Mouse (Mus musculus): ENCODE data around the gene Herc2. TPM values are rescaled to one million over a fixed set of nuclear protein-coding genes. Genes with fewer than 3 reads are reported as not detected.

Herc2 gene
- polyA plus RNA-seq, 1 experiment from 2014 or later = 19.9 TPM

- Histone ChIP-seq H3K36me3 (peaks cover 75% of the 10 kb centered on the region), H3K4me1 (no peaks in the 10 kb centered on the region), H3K4me3 (no peak overlapping the region), H3K27me3 (ENCODE audit: low read depth, poor library complexity, severe bottlenecking) (no peaks in the 10 kb centered on the region), H3K27ac (replicated peaks) (no peak overlapping the region), H3K9me3 (replicated peaks) (no peaks in the 10 kb centered on the region)
- WGBS = 93% methylated on average over 5 of the region's 5 CpGs
- no peak for DNase-seq (ENCODE audit: low spot score)
Measured at GRCm38 (mm10) chr7:56091445-56091844, 41.4 kb downstream of the Herc2 start.

DNA sequence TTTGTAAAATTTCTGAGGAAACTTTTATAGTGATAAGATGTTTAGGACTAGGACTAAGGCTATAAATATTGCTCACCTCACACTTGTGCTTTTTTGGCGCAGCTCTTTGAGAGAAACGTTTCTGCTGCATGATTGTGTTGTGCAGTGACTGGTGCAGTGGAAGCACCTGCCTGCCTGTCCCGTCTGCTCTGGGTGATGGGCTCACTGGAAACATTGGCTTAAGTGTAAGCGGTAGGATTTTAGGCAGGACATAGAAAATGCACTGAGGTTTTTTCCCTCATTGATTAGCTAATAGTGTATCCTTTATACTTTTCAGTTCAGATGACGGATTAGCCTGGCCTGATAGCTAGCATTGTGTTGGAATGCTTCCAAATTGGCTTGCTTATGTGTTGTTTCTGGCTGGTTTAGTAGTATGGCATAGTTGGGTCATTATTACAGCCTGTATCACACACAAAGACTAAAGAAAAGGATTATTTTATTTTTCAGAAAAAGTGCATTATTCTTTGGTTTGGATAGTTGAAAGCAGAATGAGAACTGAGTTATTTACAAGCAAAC lies 52.4 kb downstream of the Herc2 start:
- Histone ChIP-seq H3K4me1 (no peaks in the 10 kb centered on the region), H3K27me3 (ENCODE audit: low read depth, poor library complexity, severe bottlenecking) (no peaks in the 10 kb centered on the region), H3K27ac (replicated peaks) (no peak overlapping the region), H3K9me3 (replicated peaks) (no peaks in the 10 kb centered on the region), H3K4me3 (no peak overlapping the region), H3K36me3 (peaks cover 85% of the 10 kb centered on the region)
- 87% methylated on average over 5 of the region's 5 CpGs for WGBS
- no peak for DNase-seq (ENCODE audit: low spot score)

GRCm38 (mm10) chr7:56112999-56113398 lies 63.0 kb downstream of the Herc2 start:
- Histone ChIP-seq H3K27me3 (ENCODE audit: low read depth, poor library complexity, severe bottlenecking) (no peaks in the 10 kb centered on the region), H3K4me1 (no peaks in the 10 kb centered on the region), H3K4me3 (no peak overlapping the region), H3K36me3 (peaks cover 67% of the 10 kb centered on the region), H3K27ac (replicated peaks) (no peak overlapping the region), H3K9me3 (replicated peaks) (no peaks in the 10 kb centered on the region)
- 92% methylated on average over 6 of the region's 6 CpGs for WGBS
- DNase-seq (ENCODE audit: low spot score) = no peak

DNA sequence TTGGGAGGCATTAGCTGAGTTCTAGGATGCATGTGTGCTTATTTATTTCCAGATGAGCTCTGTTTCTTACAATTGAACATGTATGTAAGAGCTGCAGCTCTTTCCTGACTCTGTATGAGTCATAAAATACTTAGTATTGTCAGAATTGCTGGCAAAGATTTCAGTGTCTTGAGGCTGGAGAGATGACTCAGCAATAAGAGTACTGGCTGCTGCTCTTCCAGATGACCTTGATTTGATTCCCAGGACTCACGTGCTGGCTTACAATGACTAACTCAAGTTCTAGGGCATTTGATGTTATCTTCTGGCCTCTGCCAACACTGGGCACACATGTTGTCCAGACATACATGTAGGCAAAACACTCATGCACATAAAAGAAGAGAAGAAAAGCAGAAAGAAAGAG lies 64.2 kb downstream of the Herc2 start:
- H3K4me1 ChIP-seq = no peaks in the 10 kb centered on the region
- 88% methylated on average over 1 of the region's 1 CpGs for WGBS
- H3K36me3 ChIP-seq = peaks cover 57% of the 10 kb centered on the region
- no peaks in the 10 kb centered on the region for H3K9me3 ChIP-seq (replicated peaks)
- H3K4me3 ChIP-seq = no peak overlapping the region
- H3K27ac ChIP-seq (replicated peaks) = no peak overlapping the region
- DNase-seq (ENCODE audit: low spot score) = no peak
- H3K27me3 ChIP-seq (ENCODE audit: low read depth, poor library complexity, severe bottlenecking) = no peaks in the 10 kb centered on the region

DNA sequence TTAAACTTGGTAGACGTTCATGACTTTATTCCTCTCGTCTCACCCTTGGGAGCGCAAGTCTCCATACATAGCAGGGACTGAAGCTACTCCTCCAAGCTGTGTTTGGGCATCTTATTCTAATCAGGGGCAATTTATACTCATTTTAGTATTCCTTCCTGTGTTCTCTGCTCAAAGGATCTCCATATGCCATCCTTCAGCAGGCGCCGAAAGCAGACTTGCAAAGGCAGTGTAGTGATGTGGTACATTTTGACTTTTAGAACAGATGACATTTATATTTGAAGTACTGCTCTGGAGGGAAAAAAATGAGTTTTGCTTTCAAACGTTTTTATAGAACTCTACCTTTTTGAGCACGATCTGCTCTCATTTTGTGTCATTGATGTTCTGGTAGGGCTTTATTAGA lies 71.0 kb downstream of the Herc2 start:
- Histone ChIP-seq H3K4me1 (no peaks in the 10 kb centered on the region), H3K27ac (replicated peaks) (no peak overlapping the region), H3K36me3 (peaks cover 45% of the 10 kb centered on the region), H3K27me3 (ENCODE audit: low read depth, poor library complexity, severe bottlenecking) (no peaks in the 10 kb centered on the region), H3K9me3 (replicated peaks) (no peaks in the 10 kb centered on the region), H3K4me3 (no peak overlapping the region)
- DNase-seq (ENCODE audit: low spot score) = no peak
- WGBS = 89% methylated on average over 7 of the region's 7 CpGs

- Histone ChIP-seq H3K27me3 (ENCODE audit: low read depth, poor library complexity, severe bottlenecking) (no peaks in the 10 kb centered on the region), H3K4me1 (no peaks in the 10 kb centered on the region), H3K36me3 (peaks cover 45% of the 10 kb centered on the region), H3K4me3 (no peak overlapping the region), H3K9me3 (replicated peaks) (no peaks in the 10 kb centered on the region), H3K27ac (replicated peaks) (no peak overlapping the region)
- 97% methylated on average over 5 of the region's 5 CpGs for WGBS
- no peak for DNase-seq (ENCODE audit: low spot score)
Measured at GRCm38 (mm10) chr7:56121425-56121824, 71.4 kb downstream of the Herc2 start.

GRCm38 (mm10) chr7:56128080-56128479 lies 78.1 kb downstream of the Herc2 start:
- H3K4me1 ChIP-seq = no peaks in the 10 kb centered on the region
- no peak for DNase-seq (ENCODE audit: low spot score)
- H3K27ac ChIP-seq (replicated peaks) = no peak overlapping the region
- WGBS = 95% methylated on average over 3 of the region's 3 CpGs
- H3K36me3 ChIP-seq = peaks cover 61% of the 10 kb centered on the region
- no peaks in the 10 kb centered on the region for H3K27me3 ChIP-seq (ENCODE audit: low read depth, poor library complexity, severe bottlenecking)
- no peaks in the 10 kb centered on the region for H3K9me3 ChIP-seq (replicated peaks)
- no peak overlapping the region for H3K4me3 ChIP-seq

DNA sequence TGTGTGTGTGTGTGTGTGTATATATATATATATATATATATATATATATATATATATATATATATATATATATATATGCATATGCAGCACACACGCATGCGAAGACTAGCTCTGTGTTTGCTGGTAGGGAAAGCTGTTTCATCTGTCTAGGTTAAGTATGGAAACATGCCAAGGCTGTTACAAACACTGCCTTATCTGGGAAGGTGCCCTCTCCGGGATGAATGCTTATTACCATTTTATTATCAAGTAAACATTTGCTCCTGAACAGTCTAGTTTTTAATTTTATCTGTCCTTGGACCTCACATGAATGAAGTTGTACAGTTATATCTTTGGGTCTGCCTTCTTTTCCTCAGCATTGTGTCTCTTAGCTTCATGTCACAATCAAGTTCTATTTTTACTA lies 79.6 kb downstream of the Herc2 start:
- Histone ChIP-seq H3K27me3 (ENCODE audit: low read depth, poor library complexity, severe bottlenecking) (no peaks in the 10 kb centered on the region), H3K4me3 (no peak overlapping the region), H3K36me3 (peaks cover 64% of the 10 kb centered on the region), H3K4me1 (no peaks in the 10 kb centered on the region), H3K9me3 (replicated peaks) (no peaks in the 10 kb centered on the region), H3K27ac (replicated peaks) (no peak overlapping the region)
- no peak for DNase-seq (ENCODE audit: low spot score)
- WGBS = 87% methylated on average over 3 of the region's 3 CpGs

GRCm38 (mm10) chr7:56131548-56131947 lies 81.6 kb downstream of the Herc2 start:
- no peaks in the 10 kb centered on the region for H3K27me3 ChIP-seq (ENCODE audit: low read depth, poor library complexity, severe bottlenecking)
- no peaks in the 10 kb centered on the region for H3K4me1 ChIP-seq
- no peak overlapping the region for H3K27ac ChIP-seq (replicated peaks)
- no peaks in the 10 kb centered on the region for H3K9me3 ChIP-seq (replicated peaks)
- 83% methylated on average over 6 of the region's 6 CpGs for WGBS
- H3K4me3 ChIP-seq = no peak overlapping the region
- H3K36me3 ChIP-seq = peaks cover 69% of the 10 kb centered on the region
- DNase-seq (ENCODE audit: low spot score) = no peak

GRCm38 (mm10) chr7:56138706-56139105 lies 88.7 kb downstream of the Herc2 start:
- Histone ChIP-seq H3K27me3 (ENCODE audit: low read depth, poor library complexity, severe bottlenecking) (no peaks in the 10 kb centered on the region), H3K4me1 (no peaks in the 10 kb centered on the region), H3K27ac (replicated peaks) (no peak overlapping the region), H3K4me3 (no peak overlapping the region), H3K9me3 (replicated peaks) (no peaks in the 10 kb centered on the region), H3K36me3 (peaks cover 77% of the 10 kb centered on the region)
- no peak for DNase-seq (ENCODE audit: low spot score)
- 93% methylated on average over 7 of the region's 7 CpGs for WGBS

- Histone ChIP-seq H3K9me3 (replicated peaks) (no peaks in the 10 kb centered on the region), H3K4me3 (no peak overlapping the region), H3K27ac (replicated peaks) (no peak overlapping the region), H3K4me1 (no peaks in the 10 kb centered on the region), H3K36me3 (peaks cover 63% of the 10 kb centered on the region), H3K27me3 (ENCODE audit: low read depth, poor library complexity, severe bottlenecking) (no peaks in the 10 kb centered on the region)
- WGBS = 99% methylated on average over 3 of the region's 3 CpGs
- no peak for DNase-seq (ENCODE audit: low spot score)
Measured at GRCm38 (mm10) chr7:56146424-56146823, 96.4 kb downstream of the Herc2 start.

GRCm38 (mm10) chr7:56148925-56149324 lies 98.9 kb downstream of the Herc2 start:
- Histone ChIP-seq H3K36me3 (peaks cover 76% of the 10 kb centered on the region), H3K27me3 (ENCODE audit: low read depth, poor library complexity, severe bottlenecking) (no peaks in the 10 kb centered on the region), H3K27ac (replicated peaks) (no peak overlapping the region), H3K4me1 (no peaks in the 10 kb centered on the region), H3K4me3 (no peak overlapping the region), H3K9me3 (replicated peaks) (no peaks in the 10 kb centered on the region)
- no peak for DNase-seq (ENCODE audit: low spot score)
- 96% methylated on average over 7 of the region's 7 CpGs for WGBS

GRCm38 (mm10) chr7:56151885-56152676 lies 102.1 kb downstream of the Herc2 start:
- Histone ChIP-seq H3K27me3 (ENCODE audit: low read depth, poor library complexity, severe bottlenecking) (no peaks in the 10 kb centered on the region), H3K4me1 (no peaks in the 10 kb centered on the region), H3K27ac (replicated peaks) (no peak overlapping the region), H3K9me3 (replicated peaks) (no peaks in the 10 kb centered on the region), H3K4me3 (no peak overlapping the region), H3K36me3 (peaks cover 78% of the 10 kb centered on the region)
- no peak for DNase-seq (ENCODE audit: low spot score)
- 94% methylated on average over 16 of the region's 16 CpGs for WGBS

Measured in midbrain, embryonic 10.5 days (tissue).